Mouse (Mus musculus): ENCODE measurements around the gene Stk24.
"Not testable (repeated sequence)": the region's sequence is repeated elsewhere in the genome, so short reads cannot be mapped to it uniquely, and the experiment has no call there.

The Stk24 gene

GRCm38 (mm10) chr14:121416626-121417319, 37.0 kb upstream of the Stk24 start:
- TF ChIP-seq NANOG (IDR thresholded peaks at IDR 0.05; ENCODE audit: borderline replicate concordance, low read length) (no peak), CTCF (conservative IDR thresholded peaks at IDR 0.05; ENCODE audit: low read length) (no peak), POU5F1 (IDR thresholded peaks at IDR 0.05; ENCODE audit: borderline replicate concordance, low read length) (no peak)
- H3K27me3 ChIP-seq (ENCODE audit: insufficient read depth, low read length): no peaks in the 10 kb centered on the region
- no peak overlapping the region for H3K4me3 ChIP-seq (replicated peaks; ENCODE audit: low read length)
- H3K36me3 ChIP-seq (ENCODE audit: insufficient read depth, low read length): no peaks in the 10 kb centered on the region
- no peaks in the 10 kb centered on the region for H3K4me1 ChIP-seq (replicated peaks; ENCODE audit: low read depth, low read length)
- H3K9me3 ChIP-seq (ENCODE audit: low read length): no peaks in the 10 kb centered on the region

- Histone ChIP-seq H3K27me3 (ENCODE audit: insufficient read depth, low read length) (no peaks in the 10 kb centered on the region), H3K36me3 (ENCODE audit: insufficient read depth, low read length) (no peaks in the 10 kb centered on the region), H3K4me1 (replicated peaks; ENCODE audit: low read depth, low read length) (no peaks in the 10 kb centered on the region), H3K4me3 (replicated peaks; ENCODE audit: low read length) (no peak overlapping the region), H3K9me3 (ENCODE audit: low read length) (no peaks in the 10 kb centered on the region)
- TF ChIP-seq CTCF (conservative IDR thresholded peaks at IDR 0.05; ENCODE audit: low read length) (no peak), NANOG (IDR thresholded peaks at IDR 0.05; ENCODE audit: borderline replicate concordance, low read length) (no peak), POU5F1 (IDR thresholded peaks at IDR 0.05; ENCODE audit: borderline replicate concordance, low read length) (no peak)
Measured at GRCm38 (mm10) chr14:121414635-121415241, 34.9 kb upstream of the Stk24 start.

GRCm38 (mm10) chr14:121413726-121414125, 33.9 kb upstream of the Stk24 start:
- not testable (repeated sequence) for H3K4me1 ChIP-seq (replicated peaks; ENCODE audit: low read depth, low read length); H3K27me3 ChIP-seq (ENCODE audit: insufficient read depth, low read length); H3K36me3 ChIP-seq (ENCODE audit: insufficient read depth, low read length); H3K4me3 ChIP-seq (replicated peaks; ENCODE audit: low read length); H3K9me3 ChIP-seq (ENCODE audit: low read length)

GRCm38 (mm10) chr14:121408944-121409343, 29.1 kb upstream of the Stk24 start:
- H3K9me3 ChIP-seq (ENCODE audit: low read length): no peaks in the 10 kb centered on the region
- no peak overlapping the region for H3K4me3 ChIP-seq (replicated peaks; ENCODE audit: low read length)
- TF ChIP-seq CTCF (conservative IDR thresholded peaks at IDR 0.05; ENCODE audit: low read length) (no peak), NANOG (IDR thresholded peaks at IDR 0.05; ENCODE audit: borderline replicate concordance, low read length) (no peak), POU5F1 (IDR thresholded peaks at IDR 0.05; ENCODE audit: borderline replicate concordance, low read length) (no peak)
- peaks cover 3% of the 10 kb centered on the region; the same call in 1 of the 2 replicates for H3K4me1 ChIP-seq (replicated peaks; ENCODE audit: low read depth, low read length)
- peaks cover 20% of the 10 kb centered on the region for H3K27me3 ChIP-seq (ENCODE audit: insufficient read depth, low read length)
- no peaks in the 10 kb centered on the region for H3K36me3 ChIP-seq (ENCODE audit: insufficient read depth, low read length)

GRCm38 (mm10) chr14:121406943-121407342, 27.1 kb upstream of the Stk24 start:
- peaks cover 20% of the 10 kb centered on the region for H3K27me3 ChIP-seq (ENCODE audit: insufficient read depth, low read length)
- no peaks in the 10 kb centered on the region for H3K36me3 ChIP-seq (ENCODE audit: insufficient read depth, low read length)
- no peaks in the 10 kb centered on the region for H3K9me3 ChIP-seq (ENCODE audit: low read length)
- no peak overlapping the region for H3K4me3 ChIP-seq (replicated peaks; ENCODE audit: low read length)
- peaks cover 3% of the 10 kb centered on the region; the same call in 1 of the 2 replicates for H3K4me1 ChIP-seq (replicated peaks; ENCODE audit: low read depth, low read length)
- no peak for TF ChIP-seq CTCF (conservative IDR thresholded peaks at IDR 0.05; ENCODE audit: low read length)
- TF ChIP-seq NANOG (IDR thresholded peaks at IDR 0.05; ENCODE audit: borderline replicate concordance, low read length): no peak
- no peak for TF ChIP-seq POU5F1 (IDR thresholded peaks at IDR 0.05; ENCODE audit: borderline replicate concordance, low read length)

- no peaks in the 10 kb centered on the region for H3K36me3 ChIP-seq (ENCODE audit: insufficient read depth, low read length)
- TF ChIP-seq NANOG (IDR thresholded peaks at IDR 0.05; ENCODE audit: borderline replicate concordance, low read length) (no peak), POU5F1 (IDR thresholded peaks at IDR 0.05; ENCODE audit: borderline replicate concordance, low read length) (no peak), CTCF (conservative IDR thresholded peaks at IDR 0.05; ENCODE audit: low read length) (no peak)
- H3K4me3 ChIP-seq (replicated peaks; ENCODE audit: low read length): peak overlapping the region; percentile 41; the same call in 1 of the 2 replicates
- peaks cover 4% of the 10 kb centered on the region; the same call in 1 of the 2 replicates for H3K4me1 ChIP-seq (replicated peaks; ENCODE audit: low read depth, low read length)
- H3K9me3 ChIP-seq (ENCODE audit: low read length): no peaks in the 10 kb centered on the region
- peaks cover 20% of the 10 kb centered on the region for H3K27me3 ChIP-seq (ENCODE audit: insufficient read depth, low read length)
Measured at GRCm38 (mm10) chr14:121405546-121405945, 25.7 kb upstream of the Stk24 start.

- no peak for TF ChIP-seq CTCF (conservative IDR thresholded peaks at IDR 0.05; ENCODE audit: low read length)
- TF ChIP-seq NANOG (IDR thresholded peaks at IDR 0.05; ENCODE audit: borderline replicate concordance, low read length): no peak
- TF ChIP-seq POU5F1 (IDR thresholded peaks at IDR 0.05; ENCODE audit: borderline replicate concordance, low read length): no peak
- Histone ChIP-seq H3K4me1 (replicated peaks; ENCODE audit: low read depth, low read length) (peaks cover 7% of the 10 kb centered on the region; the same call in 1 of the 2 replicates), H3K36me3 (ENCODE audit: insufficient read depth, low read length) (no peaks in the 10 kb centered on the region), H3K9me3 (ENCODE audit: low read length) (no peaks in the 10 kb centered on the region), H3K27me3 (ENCODE audit: insufficient read depth, low read length) (peaks cover 20% of the 10 kb centered on the region), H3K4me3 (replicated peaks; ENCODE audit: low read length) (0 out of 2 replicates have a peak overlapping the region, but pooled peaks have one; percentile 41)
Measured at GRCm38 (mm10) chr14:121405120-121405519, 25.3 kb upstream of the Stk24 start.

- H3K9me3 ChIP-seq (ENCODE audit: low read length): no peaks in the 10 kb centered on the region
- no peak overlapping the region for H3K4me3 ChIP-seq (replicated peaks; ENCODE audit: low read length)
- TF ChIP-seq POU5F1 (IDR thresholded peaks at IDR 0.05; ENCODE audit: borderline replicate concordance, low read length) (no peak), NANOG (IDR thresholded peaks at IDR 0.05; ENCODE audit: borderline replicate concordance, low read length) (no peak), CTCF (conservative IDR thresholded peaks at IDR 0.05; ENCODE audit: low read length) (no peak)
- no peaks in the 10 kb centered on the region; the same call in 1 of the 2 replicates for H3K27me3 ChIP-seq (ENCODE audit: insufficient read depth, low read length)
- no peaks in the 10 kb centered on the region for H3K36me3 ChIP-seq (ENCODE audit: insufficient read depth, low read length)
- peaks cover 3% of the 10 kb centered on the region; the same call in 1 of the 2 replicates for H3K4me1 ChIP-seq (replicated peaks; ENCODE audit: low read depth, low read length)
Measured at GRCm38 (mm10) chr14:121399676-121400075, 19.9 kb upstream of the Stk24 start.
